Mouse (Mus musculus) CD4-positive, CD25-positive, alpha-beta regulatory T cell, adult 4 months (primary cell): Measurements from ENCODE around the gene Specc1. TPM values are rescaled to one million over a fixed set of nuclear protein-coding genes. Genes with fewer than 3 reads are reported as not detected.

ENCODE experiments used
- ATAC-seq: one replicate; pipeline ENCODE4 v1.8.0; 2017
- polyA plus RNA-seq, 2 experiments: library from polyadenylated mRNA; unstranded; fragments of 100-300 nt; shearing (Covaris generic); gene quantifications; one replicate each; pipeline ENCODE4 v1.2.1; 2017

Gene Specc1
- polyA plus RNA-seq, 2 experiments from 2014 or later = 2.9 to 3.5 TPM

DNA sequence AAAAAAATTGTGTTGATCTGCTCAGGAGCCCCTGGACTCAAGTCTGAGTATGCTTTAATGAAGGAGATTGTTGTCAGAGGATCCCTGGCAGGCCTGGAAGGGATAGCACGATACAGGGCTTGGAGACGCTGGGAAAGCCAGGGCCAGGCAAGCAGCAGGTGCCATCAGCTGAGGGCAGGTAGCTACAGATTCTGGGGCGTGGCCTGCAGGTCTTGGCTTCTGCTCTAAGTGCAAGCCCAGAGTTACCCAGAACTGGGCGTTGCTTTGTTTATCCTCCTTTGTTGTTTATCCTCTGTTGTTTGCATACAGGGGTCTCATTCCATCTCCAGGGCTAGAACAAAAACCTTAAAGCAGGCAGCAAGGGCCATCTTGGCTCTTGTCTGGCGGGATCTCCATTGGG, 296.8 kb downstream of the Specc1 start:
- ATAC-seq = no peak

DNA sequence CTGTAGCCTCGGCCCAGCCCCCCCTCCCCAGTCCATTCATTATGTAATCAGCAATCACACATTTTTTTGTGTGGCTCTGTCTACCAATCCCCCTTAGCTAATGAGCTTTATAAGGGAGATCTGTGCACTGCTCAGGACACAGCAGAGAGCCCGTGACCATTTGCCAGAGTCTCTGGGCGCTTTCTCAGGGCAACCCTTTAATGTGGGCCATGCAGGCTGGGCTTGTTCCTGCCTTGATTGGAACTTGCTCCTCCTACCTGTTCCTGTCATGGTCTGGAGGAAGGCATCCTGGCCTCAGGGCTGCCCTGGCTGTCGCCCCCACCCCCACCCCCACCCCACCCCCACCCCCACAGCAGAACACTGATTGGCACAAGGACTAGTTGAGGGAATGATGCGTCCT, 302.7 kb downstream of the Specc1 start:
- ATAC-seq = no peak

DNA sequence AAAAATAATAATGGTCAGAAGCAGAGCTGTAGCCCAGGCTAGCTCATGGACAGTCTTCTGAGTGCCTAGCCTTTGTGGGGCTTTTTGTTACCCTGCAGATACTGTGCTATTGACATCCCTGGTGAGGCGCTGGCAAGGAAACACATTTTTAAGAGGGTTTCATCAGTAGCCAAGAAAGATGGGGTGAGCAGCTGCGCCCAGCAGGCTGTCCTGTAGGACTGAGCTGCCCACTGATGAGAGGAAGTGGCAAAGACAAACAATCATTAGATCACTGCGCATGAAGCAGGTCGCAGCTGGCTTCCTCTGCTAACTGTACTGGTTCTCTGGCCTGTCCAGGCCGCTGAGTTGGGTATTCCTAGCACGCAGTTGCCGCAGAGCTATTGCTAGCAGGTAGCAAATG, 307.0 kb downstream of the Specc1 start:
- ATAC-seq = no peak

DNA sequence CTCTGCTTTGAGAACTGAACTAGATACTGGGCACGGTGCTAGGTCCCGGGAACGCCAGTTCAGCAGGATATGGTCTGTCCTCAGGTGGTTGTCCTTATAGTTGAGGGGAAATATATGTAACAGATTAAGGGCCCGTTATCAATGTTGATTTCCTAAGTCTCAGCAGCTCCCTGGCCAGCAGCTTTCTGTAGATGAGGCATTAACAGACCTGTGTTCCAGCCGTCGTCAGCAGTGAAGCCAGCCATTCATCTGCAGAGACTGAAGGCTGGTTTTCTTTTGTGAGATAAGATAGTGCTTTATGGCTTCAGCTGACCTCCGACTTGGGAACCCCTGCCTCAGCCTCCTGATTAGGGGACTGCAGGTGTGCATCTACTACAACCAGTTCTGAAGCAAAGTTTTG, 307.5 kb downstream of the Specc1 start:
- ATAC-seq = no peak

DNA sequence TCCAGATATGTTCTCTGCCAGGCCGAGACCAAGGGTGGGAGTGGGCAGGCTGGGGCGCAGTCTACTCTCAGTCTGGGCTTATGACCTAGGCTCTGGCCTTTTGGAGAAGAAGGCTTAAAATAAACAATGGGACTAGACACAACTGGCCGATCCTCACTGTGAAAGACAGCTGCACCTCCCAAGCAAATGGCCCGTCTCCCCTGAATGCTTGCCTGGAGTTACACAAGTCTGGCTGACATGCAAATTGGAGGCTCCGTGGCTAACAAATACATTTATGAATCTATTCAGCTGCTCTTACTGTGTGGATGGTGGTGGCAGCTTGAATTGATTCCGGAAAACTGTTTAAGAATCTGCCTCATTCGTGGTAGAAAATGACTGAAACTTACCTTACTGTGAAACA, 309.1 kb downstream of the Specc1 start:
- ATAC-seq = no peak

DNA sequence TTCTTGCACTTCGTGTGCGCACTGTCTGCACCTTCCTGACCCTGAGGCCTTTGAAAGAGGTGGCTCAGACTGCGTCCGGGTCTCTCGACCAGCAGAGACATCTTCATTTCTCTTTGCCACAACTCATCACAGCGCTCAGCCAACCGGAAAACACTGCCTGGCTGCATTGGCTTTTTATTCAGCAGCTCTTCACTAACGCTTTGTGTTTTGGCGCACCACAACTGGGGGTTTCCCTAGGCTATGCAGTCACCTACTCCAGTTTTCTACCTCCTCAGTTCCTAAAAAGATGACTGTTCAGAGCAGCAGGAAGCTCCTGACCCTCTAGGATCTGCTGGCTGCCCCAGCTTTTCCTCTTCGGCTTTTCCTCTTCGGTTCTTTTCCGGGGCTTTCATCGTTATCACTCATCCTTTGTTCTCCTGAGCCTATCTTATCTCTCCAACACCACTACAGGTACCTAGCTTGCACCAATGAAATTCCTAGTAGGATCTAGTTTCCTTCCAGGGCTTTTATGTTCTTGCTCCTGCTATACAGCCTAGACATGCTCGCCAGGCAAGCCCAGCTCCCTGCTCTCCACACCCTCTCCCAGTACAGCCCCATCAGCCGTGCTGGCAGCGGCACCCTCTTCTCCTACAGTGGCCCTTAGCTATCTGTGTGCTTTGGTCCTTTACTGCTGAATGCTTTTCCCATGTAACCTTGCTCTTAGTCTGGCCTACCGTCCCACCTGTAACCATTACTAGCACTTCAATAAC, 310.1 kb downstream of the Specc1 start:
- ATAC-seq = no peak

DNA sequence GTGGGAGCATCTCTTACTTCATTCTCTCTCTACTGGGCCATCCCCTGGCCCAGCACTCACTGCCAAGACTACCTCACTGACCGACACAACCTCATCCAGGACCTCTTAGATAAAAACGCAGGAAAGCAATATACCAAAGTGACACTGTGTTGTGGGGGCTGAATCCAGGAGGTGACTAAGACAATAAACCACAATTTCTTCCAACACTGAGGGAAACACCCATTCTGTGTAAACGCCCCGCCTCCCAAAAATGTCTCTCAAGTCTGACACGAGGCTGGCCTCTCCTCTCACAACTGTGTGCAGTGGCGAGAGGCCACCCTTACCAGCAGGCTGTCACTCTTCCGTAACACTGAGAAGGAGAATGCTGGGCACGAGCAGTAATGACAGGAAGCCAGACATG, 311.8 kb downstream of the Specc1 start:
- ATAC-seq = no peak

DNA sequence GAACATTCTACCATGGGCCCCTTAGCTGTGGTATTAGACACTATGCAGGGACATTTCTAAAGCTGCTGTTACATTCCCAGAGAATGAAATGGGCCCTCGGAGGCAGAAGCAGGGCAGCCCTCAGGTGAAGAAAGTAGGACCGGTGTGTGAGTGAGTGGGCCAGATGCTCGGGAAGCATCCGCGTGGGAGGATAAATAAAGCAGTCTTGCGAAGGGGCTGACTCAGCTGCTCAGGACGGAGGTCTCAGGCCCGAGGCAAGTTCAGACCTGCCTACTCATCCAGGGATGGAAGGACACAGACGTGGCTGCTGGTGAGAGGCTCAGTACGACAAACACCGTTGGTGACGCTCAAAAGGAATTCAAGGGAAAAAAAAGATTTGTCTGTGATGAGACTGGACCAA, 312.5 kb downstream of the Specc1 start:
- ATAC-seq = no peak

DNA sequence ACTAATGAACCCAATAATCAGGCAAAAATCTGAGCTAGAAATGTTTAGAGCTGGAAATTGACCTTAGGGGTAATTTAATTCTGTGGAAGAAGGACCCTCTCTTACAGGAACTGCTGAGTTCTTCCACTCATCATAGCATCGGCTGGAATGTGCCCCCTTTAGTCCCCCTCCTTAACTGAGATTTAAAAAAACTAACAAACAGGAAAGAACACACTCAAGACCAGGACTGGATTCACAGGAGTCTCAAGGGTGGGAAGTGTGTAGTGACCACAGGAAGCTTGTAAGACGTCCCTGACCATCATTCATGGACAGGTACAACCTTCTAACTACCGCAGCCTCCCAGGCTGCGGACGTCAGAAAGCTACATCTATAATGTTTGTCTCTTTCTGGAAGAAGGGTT, 314.3 kb downstream of the Specc1 start:
- ATAC-seq = no peak

Other genes starting within 250 kb of the Specc1 start
- not detected for gene Slc5a10, start 235.9 kb upstream of the Specc1 start, polyA plus RNA-seq
- gene Prpsap2, start 194.7 kb upstream of the Specc1 start, polyA plus RNA-seq = 10 to 100 TPM; 29.6 to 37.6 TPM
- 10 to 100 TPM in 1 of 2 experiments, 1 to 10 TPM in 1; 7.7 to 12.1 TPM for gene Ulk2, start 101.7 kb upstream of the Specc1 start, polyA plus RNA-seq
- 10 to 100 TPM; 27.8 to 30.4 TPM for gene Akap10, start 26.5 kb upstream of the Specc1 start, polyA plus RNA-seq